Mouse (Mus musculus) lung, embryonic 15.5 days (tissue): ENCODE data around the gene Hmga1. TPM values are rescaled to one million over a fixed set of nuclear protein-coding genes. Genes with fewer than 3 reads are reported as not detected.

Source experiments
- ATAC-seq: fragments of 200-750 bp; cut with Nextera tagmentation; 2 replicates; pipeline ENCODE4 v1.8.0; 2017; ENCODE audit warnings: moderate number of reproducible peaks, borderline replicate concordance; ENCODE audit not compliant: low FRiP score, low TSS enrichment; ENCODE audit errors: extremely low read depth
- H3K27ac ChIP-seq: fragments of 300-500 bp; sonication (generic); 2 replicates; pipeline ENCODE4 v1.5.1; 2015; ENCODE audit warnings: moderate library complexity, mild to moderate bottlenecking, inconsistent platforms
- H3K27me3 ChIP-seq: fragments of 300-500 bp; sonication (generic); 2 replicates; pipeline ENCODE4 v1.6.1; 2015; ENCODE audit warnings: inconsistent platforms
- H3K36me3 ChIP-seq: fragments of 300-500 bp; sonication (generic); 2 replicates; pipeline ENCODE4 v1.6.1; 2015; ENCODE audit warnings: inconsistent platforms
- H3K4me1 ChIP-seq: fragments of 300-500 bp; sonication (generic); 2 replicates; pipeline ENCODE4 v1.6.1; 2015; ENCODE audit warnings: inconsistent platforms
- H3K4me2 ChIP-seq: fragments of 300-500 bp; sonication (generic); 2 replicates; pipeline ENCODE4 v1.6.1; 2015; ENCODE audit warnings: inconsistent platforms, mild to moderate bottlenecking, moderate library complexity
- H3K4me3 ChIP-seq: fragments of 300-500 bp; sonication (generic); 2 replicates; pipeline ENCODE4 v1.5.1; 2015; ENCODE audit warnings: mild to moderate bottlenecking, inconsistent platforms
- H3K9ac ChIP-seq: fragments of 300-500 bp; sonication (generic); 2 replicates; pipeline ENCODE4 v1.6.1; 2015; ENCODE audit warnings: inconsistent platforms
- H3K9me3 ChIP-seq: fragments of 300-500 bp; sonication (generic); 2 replicates; pipeline ENCODE4 v1.6.1; 2016; ENCODE audit warnings: inconsistent platforms
- WGBS: fragments of 180-500 bp; shearing (Covaris S2); methylation state at CpG from one replicate; pipeline ENCODE4 v1.1.7; 2015; 5-methylcytosine and 5-hydroxymethylcytosine counted together
- polyA plus RNA-seq: library from polyadenylated mRNA; unstranded; fragments of >200 nt; fragmentation: Nextera tagmentation; extraction: Ambion mirVana; gene quantifications from 2 replicates; pipeline ENCODE4 v1.2.1, GENCODE M21; 2015

The Hmga1 gene
- 238 and 240 TPM in 2 replicates for polyA plus RNA-seq

DNA sequence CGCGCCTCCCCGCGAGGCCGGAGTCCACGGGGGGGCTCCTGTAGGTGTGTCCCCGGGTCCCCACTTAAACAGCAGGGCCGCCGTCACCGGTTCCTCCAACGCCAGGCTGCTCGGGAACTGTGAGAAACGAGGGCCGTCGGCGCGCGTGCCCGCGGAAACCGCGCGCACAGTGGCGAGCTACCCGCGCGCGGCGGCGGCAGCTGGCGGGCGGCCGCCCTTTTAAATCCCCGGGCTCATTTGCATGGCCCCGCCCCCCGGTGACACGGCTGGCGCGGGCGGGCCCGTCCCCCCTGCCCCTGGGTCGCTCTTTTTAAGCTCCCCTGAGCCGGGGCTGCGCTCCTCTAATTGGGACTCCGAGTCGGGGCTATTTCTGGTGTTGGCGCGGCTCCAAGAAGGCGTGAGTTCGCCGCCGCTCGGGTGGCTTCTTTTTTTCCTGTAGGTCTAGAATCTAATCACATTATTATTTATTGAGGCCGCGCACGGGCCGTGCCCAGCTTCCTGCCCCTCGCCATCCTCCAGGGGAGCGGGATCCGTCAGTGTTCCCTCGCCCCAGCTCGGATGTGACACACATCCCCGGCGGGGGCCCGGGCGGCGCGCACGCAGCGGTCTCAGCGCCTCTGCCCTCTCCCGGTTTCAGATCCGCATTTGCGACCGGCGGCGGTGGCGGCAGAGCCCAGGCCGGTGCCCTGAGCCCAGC lies at the start of gene Hmga1:
TSS of gene Hmga1 (plus strand) at position 183 of the 697 bp plus-strand sequence.
- peaks cover 47% of the 10 kb centered on the region for H3K4me1 ChIP-seq
- peak; percentile 74 for ATAC-seq
- no peaks in the 10 kb centered on the region for H3K9me3 ChIP-seq
- WGBS = under 1% methylated on average over 79 of the region's 79 CpGs
- H3K27ac ChIP-seq = peak within 1 kb of the TSS; percentile 98
- H3K4me2 ChIP-seq = peak within 1 kb of the TSS; percentile 91
- H3K36me3 ChIP-seq = peaks cover 3% of the 10 kb centered on the region; the same call in 1 of the 2 replicates
- no peaks in the 10 kb centered on the region for H3K27me3 ChIP-seq
- H3K4me3 ChIP-seq = peak within 1 kb of the TSS; percentile 90
- H3K9ac ChIP-seq = peak within 1 kb of the TSS; percentile 78

DNA sequence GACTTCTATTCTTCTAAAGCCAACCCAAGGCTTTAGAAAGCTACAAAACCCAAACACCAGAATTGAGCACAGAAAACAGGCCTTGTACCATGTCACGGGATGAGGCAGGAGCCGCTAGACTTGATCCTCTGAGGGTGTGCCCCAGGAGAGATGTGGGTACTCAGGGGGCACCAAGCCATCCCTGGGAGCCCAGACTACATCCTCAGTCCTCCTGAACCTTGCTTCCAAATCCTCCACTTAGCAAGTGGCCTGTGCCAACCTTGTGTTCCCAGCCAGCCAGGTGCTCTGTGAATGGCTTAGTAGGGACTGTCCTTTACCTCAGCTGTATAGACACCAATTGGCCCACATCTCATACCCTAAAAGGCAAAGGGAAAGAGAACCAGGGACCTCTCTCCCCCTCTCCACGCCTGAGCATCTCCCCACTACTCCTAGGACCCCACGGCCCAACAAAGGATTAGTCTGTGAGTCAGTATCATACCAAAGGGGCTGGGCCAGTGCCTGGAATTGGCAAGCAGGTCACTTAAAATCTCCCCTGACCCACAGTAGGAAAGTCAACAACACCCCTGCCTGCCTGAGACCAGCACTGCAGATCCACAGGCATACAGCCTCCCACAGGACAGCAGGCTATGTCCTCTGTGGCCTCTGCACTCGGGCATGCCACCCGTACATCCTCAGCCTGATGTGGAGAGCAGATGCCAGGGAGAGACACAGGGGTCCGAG lies 49.3 kb upstream of the Hmga1 start:
- H3K9me3 ChIP-seq = no peaks in the 10 kb centered on the region

DNA sequence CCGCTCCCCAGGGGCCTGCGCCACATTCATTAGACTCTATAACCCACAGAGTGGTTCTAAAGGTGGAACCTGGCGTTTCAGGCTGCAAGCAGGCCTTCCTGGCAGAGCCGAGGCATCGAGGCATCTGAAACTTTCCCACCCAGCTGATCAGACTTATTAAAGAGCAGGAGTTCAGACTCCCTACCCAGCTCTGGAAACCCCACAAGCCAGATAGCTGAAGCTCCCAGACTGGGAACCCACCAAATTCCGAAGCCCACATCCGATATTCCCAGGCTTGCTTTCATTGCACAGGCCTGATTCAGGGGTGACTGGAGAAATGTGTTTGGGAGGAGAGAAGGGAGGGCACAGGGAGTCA lies 48.7 kb upstream of the Hmga1 start:
- Histone ChIP-seq H3K27me3 (peaks cover 89% of the 10 kb centered on the region), H3K4me1 (peaks cover 18% of the 10 kb centered on the region), H3K9me3 (no peaks in the 10 kb centered on the region), H3K4me2 (no peak overlapping the region), H3K9ac (no peak overlapping the region), H3K27ac (no peak overlapping the region), H3K4me3 (no peak overlapping the region), H3K36me3 (no peaks in the 10 kb centered on the region)
- no peak for ATAC-seq
- 90% methylated on average over 7 of the region's 7 CpGs for WGBS

More for the DNA sequence above, 49.3 kb upstream of the Hmga1 start:
- 81% methylated on average over 7 of the region's 7 CpGs for WGBS
- Histone ChIP-seq H3K27ac (no peak overlapping the region), H3K4me2 (no peak overlapping the region), H3K9ac (no peak overlapping the region), H3K36me3 (no peaks in the 10 kb centered on the region), H3K27me3 (peaks cover 89% of the 10 kb centered on the region), H3K4me3 (no peak overlapping the region), H3K4me1 (peaks cover 13% of the 10 kb centered on the region)
- ATAC-seq = no peak

GRCm38 (mm10) chr17:27508002-27508401 lies 48.3 kb upstream of the Hmga1 start:
- ATAC-seq = no peak
- peaks cover 89% of the 10 kb centered on the region for H3K27me3 ChIP-seq

DNA sequence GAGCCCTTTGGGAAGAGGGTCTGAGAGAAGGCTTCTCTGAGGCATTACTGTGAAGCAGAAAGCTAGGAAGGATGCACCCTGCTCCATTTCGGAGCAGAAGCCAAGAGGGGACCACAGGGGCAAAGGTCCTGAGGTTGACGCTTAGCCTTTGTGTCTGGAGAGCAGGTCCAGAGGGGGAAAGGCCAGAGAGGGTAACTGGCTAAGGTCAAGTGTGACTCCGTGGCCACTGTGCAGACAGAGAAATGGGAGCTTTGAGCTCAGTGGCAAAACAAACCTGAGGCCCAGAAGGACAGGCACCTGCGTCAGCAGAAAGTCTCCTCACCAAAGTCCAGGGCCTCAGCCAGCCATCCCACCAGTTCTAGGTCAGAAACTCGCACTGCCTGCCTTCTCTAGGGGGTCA lies 47.8 kb upstream of the Hmga1 start:
- H3K9me3 ChIP-seq = no peaks in the 10 kb centered on the region
- H3K4me1 ChIP-seq = peaks cover 27% of the 10 kb centered on the region
- H3K36me3 ChIP-seq = no peaks in the 10 kb centered on the region
- no peak overlapping the region for H3K27ac ChIP-seq
- peaks cover 89% of the 10 kb centered on the region for H3K27me3 ChIP-seq
- no peak for ATAC-seq
- WGBS = 58% methylated on average over 5 of the region's 5 CpGs
- H3K4me3 ChIP-seq = no peak overlapping the region
- no peak overlapping the region for H3K9ac ChIP-seq
- no peak overlapping the region for H3K4me2 ChIP-seq

More at GRCm38 (mm10) chr17:27508002-27508401, 48.3 kb upstream of the Hmga1 start:
- Histone ChIP-seq H3K4me2 (no peak overlapping the region), H3K9ac (no peak overlapping the region), H3K4me3 (no peak overlapping the region), H3K9me3 (no peaks in the 10 kb centered on the region), H3K27ac (no peak overlapping the region), H3K36me3 (no peaks in the 10 kb centered on the region), H3K4me1 (peaks cover 22% of the 10 kb centered on the region)
- WGBS = 60% methylated on average over 12 of the region's 12 CpGs

DNA sequence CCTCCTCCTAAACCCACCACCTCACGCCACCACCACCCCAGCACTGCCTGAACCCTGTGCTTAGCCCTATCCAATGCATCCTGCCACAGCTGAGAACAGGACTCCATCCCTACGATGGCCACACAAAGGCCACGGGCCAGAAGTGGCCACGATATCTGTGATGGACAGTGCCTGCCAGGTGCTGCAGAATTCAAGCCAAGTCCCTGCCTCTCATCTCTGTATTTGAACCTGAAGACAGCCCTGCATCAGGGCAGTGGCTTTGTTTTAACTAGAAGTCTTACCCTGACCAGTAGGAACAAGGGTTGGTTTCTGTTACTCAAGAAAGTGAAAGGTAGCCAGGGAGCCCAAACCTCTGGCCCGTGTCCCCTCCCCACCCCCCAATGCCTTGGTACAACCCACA lies 47.2 kb upstream of the Hmga1 start:
- 66% methylated on average over 5 of the region's 5 CpGs for WGBS
- ATAC-seq = no peak
- Histone ChIP-seq H3K27ac (no peak overlapping the region), H3K36me3 (no peaks in the 10 kb centered on the region), H3K4me3 (no peak overlapping the region), H3K9me3 (no peaks in the 10 kb centered on the region), H3K4me2 (no peak overlapping the region), H3K4me1 (peaks cover 32% of the 10 kb centered on the region), H3K9ac (no peak overlapping the region), H3K27me3 (peaks cover 89% of the 10 kb centered on the region)

DNA sequence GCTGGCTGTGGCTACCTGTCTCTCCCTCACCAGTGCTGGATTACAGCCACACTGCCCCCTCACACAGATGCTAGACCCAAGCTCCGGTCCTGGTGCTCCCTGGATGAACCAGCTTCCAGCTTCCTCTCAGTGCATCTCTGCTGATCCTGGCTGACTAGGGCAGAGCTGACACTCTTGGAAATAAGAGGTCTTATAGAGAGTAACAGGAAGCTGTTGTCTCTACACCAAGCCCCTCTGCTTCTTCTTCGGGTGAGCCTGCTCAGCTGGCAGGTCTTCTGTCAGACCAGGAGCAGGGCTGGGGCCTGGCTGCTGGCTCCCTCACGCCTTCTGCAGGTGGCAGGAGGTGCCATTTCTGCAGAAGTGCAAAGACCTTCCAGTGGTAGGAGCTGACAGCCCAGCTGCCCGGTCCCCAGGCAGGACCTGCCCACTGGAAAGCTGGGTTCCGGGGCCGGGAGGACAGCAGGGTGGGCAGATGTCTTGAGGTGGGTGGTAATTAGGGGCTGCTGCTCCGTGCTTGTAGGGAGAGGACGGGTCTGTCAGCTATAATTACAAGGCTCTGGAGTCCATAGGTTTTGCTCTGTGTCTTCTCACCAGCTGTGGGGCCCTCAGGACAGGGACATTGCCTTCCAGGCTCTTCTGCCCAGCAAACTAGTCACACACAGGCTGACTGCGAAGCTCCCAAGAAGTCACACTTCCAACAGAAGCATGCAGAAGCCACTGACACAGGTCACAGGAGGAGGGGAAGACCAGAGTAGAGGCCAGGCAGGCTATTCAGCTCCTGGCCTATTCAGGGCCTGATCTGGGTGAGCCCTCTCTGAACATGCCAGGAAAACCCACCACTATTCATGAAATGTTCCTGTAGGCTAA lies 45.8 kb upstream of the Hmga1 start:
- H3K4me2 ChIP-seq = no peak overlapping the region
- no peak overlapping the region for H3K4me3 ChIP-seq
- H3K36me3 ChIP-seq = no peaks in the 10 kb centered on the region
- H3K9ac ChIP-seq = no peak overlapping the region
- H3K27me3 ChIP-seq = peaks cover 91% of the 10 kb centered on the region
- WGBS = 39% methylated on average over 9 of the region's 9 CpGs
- no peak for ATAC-seq
- no peak overlapping the region for H3K27ac ChIP-seq
- peaks cover 32% of the 10 kb centered on the region for H3K4me1 ChIP-seq
- no peaks in the 10 kb centered on the region for H3K9me3 ChIP-seq

DNA sequence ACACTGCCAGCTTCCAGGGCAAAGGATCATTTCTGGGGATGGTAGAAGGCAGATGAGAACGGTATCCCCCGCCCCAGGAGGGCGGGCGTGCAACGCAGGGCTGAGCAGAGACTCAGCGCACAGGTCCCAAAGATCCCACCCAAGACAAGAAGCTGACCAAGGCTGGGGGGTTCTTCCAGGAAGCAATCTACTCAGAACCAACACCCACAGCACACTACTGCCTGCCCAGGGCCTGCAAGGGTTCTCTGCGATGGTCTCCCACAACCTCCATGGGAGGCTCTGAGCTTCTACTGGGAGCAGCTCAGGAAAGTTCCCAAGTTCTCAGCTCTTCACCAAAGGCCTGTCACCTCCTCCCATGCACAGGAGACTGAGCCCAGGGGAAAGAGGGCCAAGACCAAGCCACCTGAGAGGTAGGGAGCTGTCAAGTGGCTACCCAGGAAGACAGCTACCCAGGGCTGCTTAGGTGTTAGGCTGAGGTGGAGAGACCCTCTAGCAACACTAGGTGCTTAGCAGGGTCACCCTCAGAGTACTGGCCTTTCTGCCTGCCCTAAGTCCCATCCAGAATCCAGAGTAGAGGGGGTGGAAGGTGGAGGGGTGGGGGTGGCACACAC lies 45.1 kb upstream of the Hmga1 start:
- H3K9ac ChIP-seq = no peak overlapping the region
- WGBS = 87% methylated on average over 7 of the region's 7 CpGs
- no peaks in the 10 kb centered on the region for H3K9me3 ChIP-seq
- H3K36me3 ChIP-seq = no peaks in the 10 kb centered on the region
- H3K27me3 ChIP-seq = peaks cover 94% of the 10 kb centered on the region
- ATAC-seq = no peak
- H3K4me3 ChIP-seq = no peak overlapping the region
- no peak overlapping the region for H3K4me2 ChIP-seq
- H3K4me1 ChIP-seq = peaks cover 27% of the 10 kb centered on the region
- H3K27ac ChIP-seq = no peak overlapping the region

DNA sequence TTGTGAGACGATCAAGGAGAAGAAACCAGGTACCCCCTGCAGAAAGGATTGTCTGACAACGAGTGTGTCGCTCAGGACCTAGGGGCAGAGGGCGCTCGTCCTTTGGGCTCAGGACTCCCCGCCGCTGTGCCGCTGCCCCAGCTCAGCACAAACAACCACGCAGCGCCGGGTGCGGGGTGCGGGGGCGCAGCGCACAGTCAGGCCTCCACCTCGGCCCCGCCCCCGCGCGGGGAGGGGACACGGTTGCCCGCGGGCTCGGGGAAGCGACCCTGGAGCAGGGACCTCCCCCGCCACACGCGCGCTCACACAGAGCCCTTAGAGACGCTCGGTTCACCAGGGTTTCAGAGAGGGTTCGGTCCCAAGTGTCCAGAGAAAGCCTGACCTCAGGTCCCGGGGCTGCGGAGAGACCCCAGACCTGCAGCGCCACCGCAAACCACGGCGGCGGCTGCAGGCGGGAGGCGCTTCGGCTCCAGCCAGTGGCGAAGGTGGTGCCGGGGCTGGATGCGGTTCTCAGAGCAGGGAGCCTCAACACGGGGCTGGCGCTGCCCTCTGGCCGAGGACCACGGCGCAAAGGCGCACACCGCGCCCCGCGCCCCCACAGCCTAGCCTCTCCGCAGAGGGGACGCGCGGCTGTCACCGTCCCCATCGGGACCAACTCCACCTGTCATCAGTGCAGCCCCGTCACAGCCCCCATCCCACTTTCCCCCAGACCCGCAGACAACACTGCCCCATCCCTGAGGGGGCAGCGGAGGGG lies 44.3 kb upstream of the Hmga1 start:
- ATAC-seq = peak; percentile 15; the same call in 1 of the 2 replicates
- Histone ChIP-seq H3K4me3 (peak overlapping the region; percentile 51), H3K4me2 (peak overlapping the region; percentile 97), H3K27me3 (peaks cover 96% of the 10 kb centered on the region), H3K36me3 (no peaks in the 10 kb centered on the region), H3K27ac (no peak overlapping the region), H3K4me1 (peaks cover 25% of the 10 kb centered on the region), H3K9ac (no peak overlapping the region), H3K9me3 (no peaks in the 10 kb centered on the region)
- WGBS = under 1% methylated on average over 60 of the region's 64 CpGs

DNA sequence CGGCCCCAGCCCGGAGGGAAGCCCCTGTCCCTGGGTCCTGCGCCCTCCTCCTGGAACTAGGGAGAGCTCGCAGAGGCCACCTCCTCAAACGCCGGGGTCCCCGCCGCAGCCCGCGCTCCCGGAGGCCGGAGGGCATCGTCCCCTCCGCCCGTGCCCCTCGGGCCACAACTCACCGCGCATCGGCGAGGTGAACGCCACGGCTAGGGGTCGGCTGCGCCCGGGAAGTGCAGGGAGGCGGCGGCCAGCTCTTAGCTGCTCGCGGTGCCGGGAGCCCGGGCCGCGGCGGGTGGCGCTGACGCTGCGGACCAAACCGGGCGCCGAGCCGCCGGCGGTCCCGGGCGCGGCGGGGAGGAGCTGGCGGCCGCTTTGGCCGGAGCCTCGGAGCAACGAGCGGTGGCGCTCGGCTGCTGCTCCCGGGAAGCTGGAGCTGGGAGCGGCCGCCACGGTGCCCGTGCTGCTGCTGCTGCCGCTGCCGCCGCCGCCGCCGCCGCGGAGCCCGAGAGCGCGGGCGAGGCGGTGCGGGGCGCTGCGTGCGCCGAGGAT lies 43.6 kb upstream of the Hmga1 start:
- Histone ChIP-seq H3K9me3 (no peaks in the 10 kb centered on the region), H3K9ac (peak overlapping the region; percentile 13; the same call in 1 of the 2 replicates), H3K4me3 (peak overlapping the region; percentile 51), H3K4me2 (peak overlapping the region; percentile 97), H3K27me3 (peaks cover 98% of the 10 kb centered on the region), H3K4me1 (peaks cover 25% of the 10 kb centered on the region), H3K27ac (no peak overlapping the region), H3K36me3 (no peaks in the 10 kb centered on the region)
- no peak for ATAC-seq
- WGBS = under 1% methylated on average over 69 of the region's 78 CpGs
